Mouse (Mus musculus) intestine, embryonic 14.5 days (tissue): ENCODE results near the gene Sgsm2. TPM values are rescaled to one million over a fixed set of nuclear protein-coding genes. Genes with fewer than 3 reads are reported as not detected.

Experiments
- ATAC-seq: fragments of 200-750 bp; cut with Nextera tagmentation; replicated peaks from 2 replicates; pipeline ENCODE4 v1.8.0; 2017; ENCODE audit warnings: low read depth, moderate number of reproducible peaks, moderate TSS enrichment, moderate library complexity; ENCODE audit not compliant: low FRiP score, low TSS enrichment
- DNase-seq: peaks from one replicate; pipeline ENCODE4 v3.0.0-alpha.2; 2018; ENCODE audit warnings: low spot score
- H3K27ac ChIP-seq: fragments of 300-500 bp; sonication (generic); 2 replicates; pipeline ENCODE4 v1.5.1; 2014; ENCODE audit warnings: low read depth, mild to moderate bottlenecking, control low read depth
- H3K27me3 ChIP-seq: fragments of 300-500 bp; sonication (generic); replicated peaks from 2 replicates; pipeline ENCODE4 v1.6.1; 2014; ENCODE audit warnings: low read length, control low read depth; ENCODE audit not compliant: control insufficient read depth, insufficient read depth
- H3K36me3 ChIP-seq: fragments of 300-500 bp; sonication (generic); 2 replicates; pipeline ENCODE4 v1.6.1; 2014; ENCODE audit warnings: low read length, control low read depth; ENCODE audit not compliant: control insufficient read depth, insufficient read depth
- H3K4me1 ChIP-seq: fragments of 300-500 bp; sonication (generic); replicated peaks from 2 replicates; pipeline ENCODE4 v1.6.1; 2014; ENCODE audit warnings: low read length, control low read depth, mixed read lengths; ENCODE audit not compliant: control insufficient read depth, insufficient read depth
- H3K4me2 ChIP-seq: fragments of 300-500 bp; sonication (generic); 2 replicates; pipeline ENCODE4 v1.6.1; 2014; ENCODE audit warnings: low read length
- H3K4me3 ChIP-seq: fragments of 300-500 bp; sonication (generic); 2 replicates; pipeline ENCODE4 v1.5.1; 2014; ENCODE audit warnings: low read depth, low read length, control low read depth, mixed read lengths
- H3K9ac ChIP-seq: fragments of 300-500 bp; sonication (generic); 2 replicates; pipeline ENCODE4 v1.6.1; 2014; ENCODE audit warnings: mild to moderate bottlenecking, low read length
- H3K9me3 ChIP-seq: fragments of 300-500 bp; sonication (generic); 2 replicates; pipeline ENCODE4 v1.6.1; 2016; ENCODE audit warnings: low read length, control low read depth; ENCODE audit not compliant: control insufficient read depth
- WGBS: fragments of 180-500 bp; shearing (Covaris S2); extraction: QIAGEN DNeasy Blood & Tissue Kit; methylation state at CpG from one replicate; pipeline ENCODE4 v1.1.7; 2014; 5-methylcytosine and 5-hydroxymethylcytosine counted together
- polyA plus RNA-seq: library from polyadenylated mRNA; unstranded; fragments of >200 nt; fragmentation: Nextera tagmentation; extraction: Ambion mirVana; gene quantifications from 2 replicates; pipeline ENCODE4 v1.2.1, GENCODE M21; 2014

Sgsm2 gene
- polyA plus RNA-seq, 1 experiment from 2014 or later, result 6.2 TPM

- Histone ChIP-seq H3K27me3 (no peaks in the 10 kb centered on the region), H3K9me3 (no peaks in the 10 kb centered on the region), H3K9ac (no peak overlapping the region), H3K4me2 (no peak overlapping the region), H3K27ac (no peak overlapping the region), H3K4me1 (peaks cover 23% of the 10 kb centered on the region), H3K4me3 (no peak overlapping the region), H3K36me3 (no peaks in the 10 kb centered on the region)
- WGBS, result 93% methylated on average over 22 of the region's 22 CpGs
- no peak for ATAC-seq
- no peak for DNase-seq
Observed at GRCm38 (mm10) chr11:74836225-74837055, 60.4 kb downstream of the Sgsm2 start.

- Histone ChIP-seq H3K9ac (no peak overlapping the region), H3K4me1 (peaks cover 23% of the 10 kb centered on the region)
Observed at GRCm38 (mm10) chr11:74835593-74836224, 61.2 kb downstream of the Sgsm2 start.

GRCm38 (mm10) chr11:74834650-74835277 is 62.1 kb downstream of the Sgsm2 start:
- H3K36me3 ChIP-seq, result no peaks in the 10 kb centered on the region
- H3K27me3 ChIP-seq, result no peaks in the 10 kb centered on the region
- H3K9me3 ChIP-seq, result no peaks in the 10 kb centered on the region
- peaks cover 23% of the 10 kb centered on the region for H3K4me1 ChIP-seq
- no peak overlapping the region for H3K4me3 ChIP-seq
- no peak for DNase-seq
- WGBS, result 49% methylated on average over 5 of the region's 5 CpGs
- no peak overlapping the region for H3K4me2 ChIP-seq
- peak overlapping the region; percentile 8; the same call in 1 of the 2 replicates for H3K27ac ChIP-seq
- no peak overlapping the region for H3K9ac ChIP-seq
- ATAC-seq, result no peak

More at GRCm38 (mm10) chr11:74835593-74836224, 61.2 kb downstream of the Sgsm2 start:
- DNase-seq, result no peak
- Histone ChIP-seq H3K36me3 (no peaks in the 10 kb centered on the region), H3K27ac (no peak overlapping the region), H3K27me3 (no peaks in the 10 kb centered on the region), H3K9me3 (no peaks in the 10 kb centered on the region), H3K4me2 (no peak overlapping the region), H3K4me3 (no peak overlapping the region)
- 79% methylated on average over 6 of the region's 6 CpGs for WGBS
- no peak for ATAC-seq

DNA sequence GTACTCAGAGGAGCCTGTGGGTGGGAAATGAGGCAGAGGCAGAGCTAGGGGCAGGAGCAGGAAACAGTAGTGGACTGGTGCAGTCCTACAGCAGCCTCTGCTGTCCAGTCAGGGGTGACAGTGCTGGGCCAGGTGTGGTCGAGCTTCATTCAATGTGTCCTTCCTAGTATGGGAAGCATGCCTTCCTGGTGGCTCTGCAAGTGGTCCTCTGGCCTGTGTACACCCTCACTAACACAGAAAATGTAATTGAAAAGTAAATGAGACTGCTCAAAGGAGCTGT is 62.6 kb downstream of the Sgsm2 start:
- Histone ChIP-seq H3K36me3 (no peaks in the 10 kb centered on the region), H3K27me3 (no peaks in the 10 kb centered on the region), H3K4me2 (no peak overlapping the region), H3K27ac (peak overlapping the region; percentile 8; the same call in 1 of the 2 replicates), H3K9me3 (no peaks in the 10 kb centered on the region), H3K9ac (no peak overlapping the region), H3K4me3 (no peak overlapping the region), H3K4me1 (peaks cover 25% of the 10 kb centered on the region)
- DNase-seq (no peak), ATAC-seq (no peak)
- WGBS, result 65% methylated on average over 1 of the region's 1 CpGs

DNA sequence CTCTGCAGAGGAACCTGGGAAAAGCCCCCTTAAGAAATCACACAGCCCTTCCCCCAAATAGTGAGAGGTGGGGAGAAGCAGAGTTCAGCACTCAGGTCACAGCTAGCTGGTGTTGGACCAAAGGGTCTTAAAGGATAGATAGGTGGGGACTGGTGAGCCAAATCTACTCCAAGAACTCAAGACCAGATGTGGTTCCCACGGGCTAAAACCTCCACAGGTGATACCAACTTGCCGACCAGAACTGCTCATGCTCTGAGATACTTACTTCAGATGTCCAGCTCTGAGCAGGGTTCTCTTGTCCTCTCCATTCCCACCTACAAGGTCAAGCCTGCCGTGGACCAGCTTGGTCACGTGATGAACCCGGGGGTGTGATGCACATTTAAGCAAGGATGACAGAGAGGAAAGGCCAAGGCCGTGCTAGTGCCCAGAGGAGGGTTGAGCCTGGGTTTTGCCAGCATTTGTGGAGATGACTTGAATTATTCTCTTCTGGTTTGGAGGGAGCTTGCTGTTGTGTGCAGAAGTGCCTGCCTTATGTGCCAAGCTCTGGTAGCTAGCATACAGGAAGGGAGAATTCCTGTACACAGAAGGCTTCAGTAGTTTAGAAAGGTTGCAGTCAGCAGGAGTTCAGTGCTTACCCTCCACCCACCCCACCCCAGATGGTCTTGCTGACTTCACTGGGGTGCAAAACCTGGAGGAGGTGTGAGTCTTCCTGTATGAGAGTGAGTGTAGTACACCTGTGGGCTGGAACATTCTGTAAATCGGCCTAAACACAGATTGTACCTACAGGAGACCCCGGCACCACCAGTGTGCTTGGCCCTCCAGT is 63.1 kb downstream of the Sgsm2 start:
- H3K27me3 ChIP-seq, result 0 out of 2 replicates have a peak, but pooled peaks cover under 1% of the 10 kb centered on the region
- 76% methylated on average over 8 of the region's 8 CpGs for WGBS
- peaks cover 22% of the 10 kb centered on the region for H3K4me1 ChIP-seq
- 0 out of 2 replicates have a peak overlapping the region, but pooled peaks have one; percentile 77 for H3K4me3 ChIP-seq
- no peak overlapping the region for H3K27ac ChIP-seq
- no peaks in the 10 kb centered on the region for H3K9me3 ChIP-seq
- DNase-seq, result no peak
- no peak for ATAC-seq
- peak overlapping the region; percentile 90 for H3K4me2 ChIP-seq
- H3K9ac ChIP-seq, result no peak overlapping the region
- H3K36me3 ChIP-seq, result no peaks in the 10 kb centered on the region

DNA sequence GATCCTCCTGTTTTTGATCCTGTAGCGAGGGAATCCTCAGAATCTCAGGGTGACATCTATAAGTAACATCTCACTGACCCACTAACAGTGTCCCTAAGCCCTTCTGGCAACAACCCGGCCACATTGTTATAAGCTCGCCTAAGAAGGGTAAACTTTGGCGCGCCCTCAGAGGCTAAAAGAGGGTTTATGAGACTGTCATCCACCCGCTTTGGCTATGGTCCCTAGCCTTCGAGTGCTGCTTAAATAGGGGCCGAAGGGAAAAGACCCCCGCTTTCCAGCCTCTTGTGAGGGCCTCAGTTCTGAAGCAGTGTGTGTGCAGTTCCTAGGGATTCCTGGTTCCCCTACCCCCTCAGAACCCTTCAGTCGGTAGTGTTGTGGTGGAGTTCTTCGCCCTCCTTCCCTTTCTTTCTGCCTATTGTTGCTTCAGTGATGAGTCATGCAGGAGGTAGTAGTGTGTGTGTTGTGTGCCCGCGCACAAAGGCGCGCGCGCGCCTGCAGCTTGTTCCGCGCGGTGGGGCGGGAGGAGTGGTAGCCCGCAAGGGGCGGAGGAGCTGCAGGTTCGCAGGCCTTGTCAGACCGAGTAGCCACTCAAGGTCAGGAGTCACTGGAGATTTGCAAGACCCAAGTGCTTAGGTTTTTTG is 64.2 kb downstream of the Sgsm2 start:
- peaks cover 22% of the 10 kb centered on the region for H3K4me1 ChIP-seq
- 0 out of 2 replicates have a peak, but pooled peaks cover 4% of the 10 kb centered on the region for H3K27me3 ChIP-seq
- H3K9ac ChIP-seq, result peak overlapping the region; percentile 58
- WGBS, result 4% methylated on average over 26 of the region's 26 CpGs
- no peaks in the 10 kb centered on the region for H3K9me3 ChIP-seq
- H3K4me3 ChIP-seq, result peak overlapping the region; percentile 77
- peak overlapping the region; percentile 90 for H3K4me2 ChIP-seq
- DNase-seq (peak; percentile 80), ATAC-seq (no peak)
- peak overlapping the region; percentile 96 for H3K27ac ChIP-seq
- no peaks in the 10 kb centered on the region for H3K36me3 ChIP-seq

GRCm38 (mm10) chr11:74831606-74832451 is 65.0 kb downstream of the Sgsm2 start:
- Histone ChIP-seq H3K4me3 (peak overlapping the region; percentile 77), H3K27ac (peak overlapping the region; percentile 96), H3K36me3 (no peaks in the 10 kb centered on the region), H3K4me2 (peak overlapping the region; percentile 90), H3K27me3 (0 out of 2 replicates have a peak, but pooled peaks cover 4% of the 10 kb centered on the region), H3K9ac (peak overlapping the region; percentile 80), H3K9me3 (no peaks in the 10 kb centered on the region), H3K4me1 (peaks cover 16% of the 10 kb centered on the region)
- WGBS, result under 1% methylated on average over 61 of the region's 61 CpGs
- peak; percentile 84 for ATAC-seq
- DNase-seq, result peak; percentile 99
